Mouse (Mus musculus) myocyte (in vitro differentiated cells): ENCODE measurements around the gene Ereg. TPM values are rescaled to one million over a fixed set of nuclear protein-coding genes. Genes with fewer than 3 reads are reported as not detected.

Experiments
- H3K27me3 ChIP-seq: one replicate; pipeline ENCODE4 v1.6.1; 2011; ENCODE audit not compliant: control insufficient read depth, insufficient read depth, insufficient read length
- H3K36me3 ChIP-seq: one replicate; pipeline ENCODE4 v1.6.1; 2011; ENCODE audit not compliant: control insufficient read depth, insufficient read depth
- H3K4me2 ChIP-seq: one replicate; pipeline ENCODE4 v1.6.1; 2011; ENCODE audit warnings: low read depth, control low read depth
- H3K4me3 ChIP-seq: one replicate; pipeline ENCODE4 v1.5.1; 2011; ENCODE audit warnings: mild to moderate bottlenecking, control low read depth, moderate library complexity
- H3K79me2 ChIP-seq: one replicate; pipeline ENCODE4 v1.6.1; 2011; ENCODE audit not compliant: control insufficient read depth, insufficient read depth
- H3ac ChIP-seq: one replicate; pipeline ENCODE4 v1.6.1; 2011; ENCODE audit not compliant: control insufficient read depth, insufficient read length
- CEBPB ChIP-seq: IDR thresholded peaks from 2 replicates; pipeline ENCODE4 v1.6.1; 2011; ENCODE audit warnings: mild to moderate bottlenecking, moderate library complexity; ENCODE audit not compliant: poor library complexity, insufficient read depth, severe bottlenecking
- E2F4 ChIP-seq: IDR thresholded peaks from one replicate; pipeline ENCODE4 v1.6.1; 2011; ENCODE audit warnings: mild to moderate bottlenecking, control low read depth, moderate library complexity; ENCODE audit not compliant: insufficient read depth
- MAX ChIP-seq: IDR thresholded peaks from one replicate; pipeline ENCODE4 v1.6.1; 2011; ENCODE audit warnings: low read depth, mild to moderate bottlenecking, control low read depth
- MYOD1 ChIP-seq, 3 experiments: IDR thresholded peaks; one replicate each; pipeline ENCODE4 v1.6.1; 2011; ENCODE audit warnings: control low read depth in 2 of 3, low read depth in 2 of 3, mild to moderate bottlenecking in 2 of 3, moderate library complexity in 1 of 3; ENCODE audit not compliant: insufficient read length in 2 of 3, control insufficient read depth in 1 of 3
- MYOG ChIP-seq, 3 experiments: IDR thresholded peaks; one replicate each; pipeline ENCODE4 v1.6.1; 2011; ENCODE audit warnings: control low read depth in 2 of 3, low read depth in 2 of 3, mild to moderate bottlenecking in 2 of 3; ENCODE audit not compliant: insufficient read length in 2 of 3, control insufficient read depth in 1 of 3, insufficient read depth in 1 of 3
- POLR2A ChIP-seq: IDR thresholded peaks from one replicate; pipeline ENCODE4 v1.6.1; 2011; ENCODE audit warnings: low read depth, mild to moderate bottlenecking, control low read depth, moderate library complexity; ENCODE audit not compliant: insufficient read length
- POLR2AphosphoS2 ChIP-seq: IDR thresholded peaks from one replicate; pipeline ENCODE4 v1.6.1; 2011; ENCODE audit warnings: low read depth, control low read depth; ENCODE audit not compliant: insufficient read length
- REST ChIP-seq: IDR thresholded peaks from one replicate; pipeline ENCODE4 v1.6.1; 2011; ENCODE audit warnings: mild to moderate bottlenecking, control low read depth, moderate library complexity; ENCODE audit not compliant: insufficient read depth, insufficient read length
- SRF ChIP-seq: IDR thresholded peaks from one replicate; pipeline ENCODE4 v1.6.1; 2011; ENCODE audit warnings: low read depth; ENCODE audit not compliant: control insufficient read depth, insufficient read length
- TCF12 ChIP-seq: IDR thresholded peaks from one replicate; pipeline ENCODE4 v1.6.1; 2011; ENCODE audit warnings: mild to moderate bottlenecking, control low read depth; ENCODE audit not compliant: poor library complexity, insufficient read depth, severe bottlenecking
- TCF3 ChIP-seq: IDR thresholded peaks from one replicate; pipeline ENCODE4 v1.6.1; 2011; ENCODE audit warnings: low read depth, control low read depth; ENCODE audit not compliant: insufficient read length
- USF1 ChIP-seq: IDR thresholded peaks from one replicate; pipeline ENCODE4 v1.6.1; 2011; ENCODE audit warnings: low read depth, mild to moderate bottlenecking, control low read depth, moderate library complexity
- polyA plus RNA-seq: library from polyadenylated mRNA; unstranded; fragments of >200 nt; fragmentation: generic; extraction: Trizol; gene quantifications from one replicate; pipeline ENCODE4 v1.2.1, GENCODE M21; 2012; ENCODE audit warnings: missing spikeins

The Ereg gene
- polyA plus RNA-seq, 1 experiment: 1.6 TPM

DNA sequence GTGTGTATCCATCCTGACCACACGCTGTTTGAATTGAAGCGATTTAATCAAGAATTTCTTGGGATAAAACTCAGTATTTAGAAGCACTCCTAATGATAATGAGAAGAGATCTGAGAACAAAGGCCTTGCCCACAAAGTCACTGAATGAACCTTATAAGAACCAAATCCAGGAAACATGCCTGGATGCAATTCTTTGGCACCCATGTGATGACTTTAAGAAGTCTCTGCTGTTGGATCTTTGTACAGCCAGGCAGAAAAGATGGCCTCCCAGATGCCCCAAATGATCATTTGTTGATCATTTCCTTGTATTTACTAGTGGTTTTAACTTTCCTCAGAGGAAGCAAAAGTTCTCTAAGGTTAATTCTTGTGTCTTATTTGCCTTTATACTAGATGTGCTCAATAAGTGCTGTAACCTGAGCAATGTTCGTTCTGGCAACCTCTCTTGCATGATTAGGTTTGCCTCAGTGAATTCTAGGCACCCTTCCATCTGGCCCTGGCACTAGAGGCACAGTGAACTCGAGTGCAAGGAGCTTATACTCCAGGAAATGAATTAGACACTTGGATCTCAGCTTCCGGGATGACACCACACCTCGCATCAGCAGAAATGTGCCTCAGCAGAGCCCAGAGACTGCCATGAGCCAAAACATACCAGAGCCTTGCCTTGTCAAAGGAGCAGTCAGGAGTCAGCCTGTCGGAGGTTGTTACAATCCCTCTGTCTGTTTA is 29.7 kb downstream of the Ereg start:
- no peak overlapping the region for H3K4me2 ChIP-seq
- no peak overlapping the region for H3K4me3 ChIP-seq
- H3K36me3 ChIP-seq: no peaks in the 10 kb centered on the region
- no peak for TF ChIP-seq MYOD1 (IDR thresholded peaks at IDR 0.05; ENCODE audit: control insufficient read depth in 1 of 3, insufficient read length in 2 of 3, low read depth in 2 of 3)
- no peak for TF ChIP-seq POLR2A
- no peak for TF ChIP-seq MYOG (IDR thresholded peaks at IDR 0.05; ENCODE audit: control insufficient read depth in 1 of 3, insufficient read depth in 1 of 3, insufficient read length in 2 of 3, low read depth in 2 of 3)
- no peak for TF ChIP-seq SRF
- no peak for TF ChIP-seq REST
- TF ChIP-seq USF1: no peak
- TF ChIP-seq TCF3: no peak
- TF ChIP-seq TCF12: no peak
- TF ChIP-seq CEBPB: no peak
- no peaks in the 10 kb centered on the region for H3K79me2 ChIP-seq
- H3K27me3 ChIP-seq: no peaks in the 10 kb centered on the region
- no peak overlapping the region for H3ac ChIP-seq

DNA sequence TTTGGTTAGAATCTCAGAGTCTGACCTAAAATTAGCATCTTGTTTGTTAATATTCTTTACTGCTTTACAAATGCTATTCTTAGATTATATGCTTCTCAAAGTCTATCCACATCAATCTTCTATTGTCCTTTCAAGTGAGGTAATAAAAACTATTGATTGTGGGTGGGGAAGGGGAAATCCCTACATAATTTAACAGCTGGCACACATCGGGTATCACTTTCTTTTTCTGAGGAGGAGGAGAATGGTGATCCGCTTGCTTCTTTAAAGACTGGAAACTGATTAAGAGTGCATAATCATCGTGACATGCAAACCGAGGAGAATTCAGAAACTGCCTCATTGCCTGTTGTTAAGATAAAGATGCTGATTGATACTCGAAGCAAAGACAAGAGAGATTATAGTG is 31.8 kb downstream of the Ereg start:
- no peak overlapping the region for H3K4me3 ChIP-seq
- no peak for TF ChIP-seq TCF3
- no peak for TF ChIP-seq E2F4
- no peak for TF ChIP-seq MAX
- no peak for TF ChIP-seq REST
- TF ChIP-seq TCF12: no peak
- no peak for TF ChIP-seq MYOG (IDR thresholded peaks at IDR 0.05; ENCODE audit: control insufficient read depth in 1 of 3, insufficient read depth in 1 of 3, insufficient read length in 2 of 3, low read depth in 2 of 3)
- no peak for TF ChIP-seq CEBPB
- TF ChIP-seq SRF: no peak
- TF ChIP-seq MYOD1 (IDR thresholded peaks at IDR 0.05; ENCODE audit: control insufficient read depth in 1 of 3, insufficient read length in 2 of 3, low read depth in 2 of 3): no peak
- TF ChIP-seq POLR2A: no peak
- TF ChIP-seq POLR2AphosphoS2: no peak
- TF ChIP-seq USF1: no peak
- H3K27me3 ChIP-seq: no peaks in the 10 kb centered on the region
- H3K4me2 ChIP-seq: no peak overlapping the region
- no peaks in the 10 kb centered on the region for H3K36me3 ChIP-seq
- H3K79me2 ChIP-seq: no peaks in the 10 kb centered on the region
- H3ac ChIP-seq: no peak overlapping the region

- Histone ChIP-seq H3K4me2 (peak overlapping the region; percentile 74), H3K4me3 (no peak overlapping the region)
These were observed 35.7 kb downstream of the Ereg start for GRCm38 (mm10) chr5:91110023-91110670.

DNA sequence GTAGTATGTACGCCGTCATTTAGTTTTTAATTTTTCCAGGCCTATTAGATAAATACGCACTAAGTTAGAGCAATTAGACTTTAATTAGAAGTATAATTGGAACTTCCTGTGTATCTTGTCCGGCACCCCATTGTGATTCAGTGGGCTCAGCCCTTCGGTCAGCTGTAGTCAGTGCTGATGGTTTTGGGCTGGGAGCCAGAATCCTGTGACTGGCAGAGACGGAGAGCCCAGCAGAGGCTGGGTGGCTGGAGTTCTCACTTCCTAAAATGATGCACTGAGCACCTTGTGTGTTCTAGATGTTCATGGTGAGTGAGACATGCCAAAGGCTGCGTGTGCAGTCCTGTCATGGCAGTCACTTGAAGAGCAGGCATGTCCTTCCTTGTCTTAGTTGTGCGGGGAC is 36.6 kb downstream of the Ereg start:
- Histone ChIP-seq H3K36me3 (no peaks in the 10 kb centered on the region), H3ac (no peak overlapping the region), H3K4me2 (peak overlapping the region; percentile 74), H3K79me2 (no peaks in the 10 kb centered on the region), H3K4me3 (no peak overlapping the region), H3K27me3 (no peaks in the 10 kb centered on the region)
- TF ChIP-seq SRF (no peak), POLR2AphosphoS2 (no peak)

More at GRCm38 (mm10) chr5:91110023-91110670, 35.7 kb downstream of the Ereg start:
- no peak for TF ChIP-seq CEBPB
- Histone ChIP-seq H3K36me3 (no peaks in the 10 kb centered on the region), H3ac (no peak overlapping the region), H3K79me2 (no peaks in the 10 kb centered on the region), H3K27me3 (no peaks in the 10 kb centered on the region)

DNA sequence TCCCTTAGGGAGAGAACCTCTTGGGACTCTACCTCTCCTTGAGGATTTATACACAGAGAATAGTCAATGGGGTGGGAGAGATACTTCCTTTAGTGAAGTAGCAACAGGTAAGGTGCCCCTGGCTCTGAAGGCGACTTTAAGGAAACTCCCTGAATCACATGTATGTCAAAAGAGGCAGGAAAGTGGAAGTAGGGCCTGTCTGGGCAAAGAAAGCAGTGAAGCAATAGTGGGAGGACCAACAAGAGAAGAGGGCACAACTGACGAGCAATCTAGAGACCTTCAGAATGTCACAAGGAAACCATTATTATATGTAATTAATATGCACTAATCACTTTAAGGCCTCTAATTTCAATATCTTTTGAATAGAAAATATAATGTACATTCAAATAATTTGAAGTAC is 39.5 kb downstream of the Ereg start:
- no peaks in the 10 kb centered on the region for H3K27me3 ChIP-seq
- TF ChIP-seq MAX (no peak), CEBPB (no peak), POLR2AphosphoS2 (no peak), USF1 (no peak), REST (no peak), SRF (no peak), MYOD1 (IDR thresholded peaks at IDR 0.05; ENCODE audit: control insufficient read depth in 1 of 3, insufficient read length in 2 of 3, low read depth in 2 of 3) (no peak), POLR2A (no peak), TCF12 (no peak), E2F4 (no peak), TCF3 (no peak), MYOG (IDR thresholded peaks at IDR 0.05; ENCODE audit: control insufficient read depth in 1 of 3, insufficient read depth in 1 of 3, insufficient read length in 2 of 3, low read depth in 2 of 3) (no peak)

More for the DNA sequence above, 39.5 kb downstream of the Ereg start:
- H3K79me2 ChIP-seq: no peaks in the 10 kb centered on the region
- H3K4me2 ChIP-seq: no peak overlapping the region
- H3K36me3 ChIP-seq: no peaks in the 10 kb centered on the region
- no peak overlapping the region for H3K4me3 ChIP-seq
- H3ac ChIP-seq: no peak overlapping the region
